Mouse (Mus musculus) liver, postnatal 0 days (tissue): ENCODE results near the gene Jdp2. TPM values are rescaled to one million over a fixed set of nuclear protein-coding genes. Genes with fewer than 3 reads are reported as not detected.
A peak's percentile ranks its signal among the peaks of the same experiment; 100 is the strongest.

Experiments used
- ATAC-seq: fragments of 200-750 bp; cut with Nextera tagmentation; 2 replicates; pipeline ENCODE4 v1.8.0; 2017; ENCODE audit warnings: mild to moderate bottlenecking, moderate library complexity
- DNase-seq: peaks from one replicate; pipeline ENCODE4 v3.0.0-alpha.2; 2016
- H3K27ac ChIP-seq: fragments of 300-500 bp; sonication (generic); 2 replicates; pipeline ENCODE4 v1.5.1; 2014; ENCODE audit warnings: antibody characterized with exemption, moderate library complexity, mild to moderate bottlenecking, low read depth
- H3K27me3 ChIP-seq: fragments of 300-500 bp; sonication (generic); 2 replicates; pipeline ENCODE4 v1.6.1; 2014; ENCODE audit warnings: low read length, control low read depth, mixed read lengths; ENCODE audit not compliant: insufficient read depth
- H3K36me3 ChIP-seq: fragments of 300-500 bp; sonication (generic); replicated peaks from 2 replicates; pipeline ENCODE4 v1.6.1; 2014; ENCODE audit warnings: mild to moderate bottlenecking, control low read depth, low read length, moderate library complexity, mixed read lengths; ENCODE audit not compliant: insufficient read depth
- H3K4me1 ChIP-seq: fragments of 300-500 bp; sonication (generic); 2 replicates; pipeline ENCODE4 v1.6.1; 2014; ENCODE audit warnings: antibody characterized with exemption, mild to moderate bottlenecking, control low read depth; ENCODE audit not compliant: insufficient read depth
- H3K4me2 ChIP-seq: fragments of 300-500 bp; sonication (generic); 2 replicates; pipeline ENCODE4 v1.6.1; 2014; ENCODE audit warnings: low read depth, mild to moderate bottlenecking, low read length, moderate library complexity, mixed read lengths
- H3K4me3 ChIP-seq: fragments of 300-500 bp; sonication (generic); 2 replicates; pipeline ENCODE4 v1.5.1; 2014; ENCODE audit warnings: low read depth, low read length
- H3K9ac ChIP-seq: fragments of 300-500 bp; sonication (generic); replicated peaks from 2 replicates; pipeline ENCODE4 v1.6.1; 2014; ENCODE audit warnings: mild to moderate bottlenecking, moderate library complexity
- H3K9me3 ChIP-seq: fragments of 300-500 bp; sonication (generic); 2 replicates; pipeline ENCODE4 v1.6.1; 2016; ENCODE audit warnings: mild to moderate bottlenecking, control low read depth, low read length, mixed read lengths
- CTCF ChIP-seq: sonication (generic); IDR thresholded peaks from 2 replicates; pipeline ENCODE4 v1.5.1; 2016; ENCODE audit warnings: antibody characterized with exemption, low read depth
- EP300 ChIP-seq: IDR thresholded peaks from 2 replicates; pipeline ENCODE4 v1.6.1; 2016; ENCODE audit warnings: antibody characterized with exemption, low read depth, mild to moderate bottlenecking
- WGBS: fragments of 180-500 bp; shearing (Covaris S2); extraction: QIAGEN DNeasy Blood & Tissue Kit; methylation state at CpG from one replicate; pipeline ENCODE4 v1.1.7; 2014; ENCODE audit not compliant: insufficient replicate concordance; 5-methylcytosine and 5-hydroxymethylcytosine counted together
- polyA plus RNA-seq: library from polyadenylated mRNA; unstranded; fragments of >200 nt; fragmentation: Nextera tagmentation; extraction: Ambion mirVana; gene quantifications from 2 replicates; pipeline ENCODE4 v1.2.1, GENCODE M21; 2015

The Jdp2 gene
- polyA plus RNA-seq, 1 experiment from 2014 or later = 0.33 TPM

GRCm38 (mm10) chr12:85598053-85598452 is 774 bp upstream of the Jdp2 start:
- Histone ChIP-seq H3K27ac (peak overlapping the region; percentile 72), H3K36me3 (no peaks in the 10 kb centered on the region), H3K9me3 (no peaks in the 10 kb centered on the region), H3K9ac (no peak overlapping the region; the same call in 1 of the 2 replicates), H3K4me3 (peak overlapping the region; percentile 70), H3K4me2 (peak overlapping the region; percentile 68), H3K4me1 (peaks cover 31% of the 10 kb centered on the region), H3K27me3 (peaks cover 12% of the 10 kb centered on the region; the same call in 1 of the 2 replicates)
- DNase-seq = no peak
- WGBS = 35% methylated on average over 11 of the region's 11 CpGs
- no peak for ATAC-seq
- TF ChIP-seq CTCF = no peak
- TF ChIP-seq EP300 = no peak

GRCm38 (mm10) chr12:85599478-85600152 is 788 bp downstream of the Jdp2 start:
- peak overlapping the region; percentile 72 for H3K27ac ChIP-seq
- ATAC-seq (peak; percentile 32), DNase-seq (peak; percentile 44)

GRCm38 (mm10) chr12:85600637-85601036 is 1.8 kb downstream of the Jdp2 start:
- no peak for DNase-seq
- H3K4me2 ChIP-seq = peak overlapping the region; percentile 68
- peak overlapping the region; percentile 70 for H3K4me3 ChIP-seq
- peak overlapping the region; percentile 84; the same call in 1 of the 2 replicates for H3K9ac ChIP-seq
- no peak for TF ChIP-seq CTCF
- no peak for TF ChIP-seq EP300
- H3K27me3 ChIP-seq = peaks cover 12% of the 10 kb centered on the region; the same call in 1 of the 2 replicates
- WGBS = 43% methylated on average over 7 of the region's 7 CpGs
- no peaks in the 10 kb centered on the region; the same call in 1 of the 2 replicates for H3K36me3 ChIP-seq
- no peak for ATAC-seq
- peaks cover 47% of the 10 kb centered on the region for H3K4me1 ChIP-seq
- H3K27ac ChIP-seq = no peak overlapping the region; the same call in 1 of the 2 replicates
- H3K9me3 ChIP-seq = no peaks in the 10 kb centered on the region

More at GRCm38 (mm10) chr12:85599478-85600152, 788 bp downstream of the Jdp2 start:
- peak overlapping the region; percentile 70 for H3K4me3 ChIP-seq
- no peaks in the 10 kb centered on the region for H3K9me3 ChIP-seq
- no peaks in the 10 kb centered on the region for H3K36me3 ChIP-seq
- H3K4me2 ChIP-seq = peak overlapping the region; percentile 68
- TF ChIP-seq EP300 = no peak
- peaks cover 12% of the 10 kb centered on the region; the same call in 1 of the 2 replicates for H3K27me3 ChIP-seq
- peaks cover 42% of the 10 kb centered on the region for H3K4me1 ChIP-seq
- peak overlapping the region; percentile 84 for H3K9ac ChIP-seq
- under 1% methylated on average over 34 of the region's 49 CpGs for WGBS

- peak overlapping the region; percentile 68 for H3K4me2 ChIP-seq
- DNase-seq (no peak), ATAC-seq (no peak)
- H3K27ac ChIP-seq = no peak overlapping the region
- TF ChIP-seq EP300 = no peak
- no peak for TF ChIP-seq CTCF
- H3K27me3 ChIP-seq = peaks cover 12% of the 10 kb centered on the region; the same call in 1 of the 2 replicates
- H3K36me3 ChIP-seq = no peaks in the 10 kb centered on the region; the same call in 1 of the 2 replicates
- H3K9me3 ChIP-seq = no peaks in the 10 kb centered on the region
- peak overlapping the region; percentile 70 for H3K4me3 ChIP-seq
- WGBS = 76% methylated on average over 6 of the region's 6 CpGs
- H3K9ac ChIP-seq = no peak overlapping the region
- H3K4me1 ChIP-seq = peaks cover 47% of the 10 kb centered on the region
Observed at GRCm38 (mm10) chr12:85601531-85601930, 2.7 kb downstream of the Jdp2 start.

- H3K4me3 ChIP-seq = peak overlapping the region; percentile 70
- no peaks in the 10 kb centered on the region for H3K9me3 ChIP-seq
- H3K36me3 ChIP-seq = no peaks in the 10 kb centered on the region; the same call in 1 of the 2 replicates
- DNase-seq (no peak), ATAC-seq (no peak)
- peak overlapping the region; percentile 22; the same call in 1 of the 2 replicates for H3K27ac ChIP-seq
- H3K27me3 ChIP-seq = peaks cover 12% of the 10 kb centered on the region; the same call in 1 of the 2 replicates
- WGBS = 38% methylated on average over 2 of the region's 2 CpGs
- H3K4me1 ChIP-seq = peaks cover 47% of the 10 kb centered on the region
- H3K4me2 ChIP-seq = peak overlapping the region; percentile 68
- no peak for TF ChIP-seq EP300
- no peak for TF ChIP-seq CTCF
- no peak overlapping the region for H3K9ac ChIP-seq
Observed at GRCm38 (mm10) chr12:85602153-85602552, 3.3 kb downstream of the Jdp2 start.

GRCm38 (mm10) chr12:85602811-85603210 is 4.0 kb downstream of the Jdp2 start:
- H3K4me2 ChIP-seq = peak overlapping the region; percentile 68

More at GRCm38 (mm10) chr12:85602811-85603210, 4.0 kb downstream of the Jdp2 start:
- H3K9ac ChIP-seq = no peak overlapping the region
- no peak for ATAC-seq
- no peak overlapping the region for H3K27ac ChIP-seq
- peaks cover 12% of the 10 kb centered on the region; the same call in 1 of the 2 replicates for H3K27me3 ChIP-seq
- H3K36me3 ChIP-seq = no peaks in the 10 kb centered on the region; the same call in 1 of the 2 replicates
- DNase-seq = no peak
- H3K4me1 ChIP-seq = peaks cover 44% of the 10 kb centered on the region
- no peaks in the 10 kb centered on the region for H3K9me3 ChIP-seq
- TF ChIP-seq EP300 = no peak
- no peak for TF ChIP-seq CTCF
- WGBS = 28% methylated on average over 12 of the region's 12 CpGs
- H3K4me3 ChIP-seq = peak overlapping the region; percentile 70; the same call in 1 of the 2 replicates
